Mouse (Mus musculus) megakaryocyte, embryonic 14.5 days (primary cell): ENCODE measurements around the gene Galnt14. TPM values are rescaled to one million over a fixed set of nuclear protein-coding genes. Genes with fewer than 3 reads are reported as not detected.

Experiments
- H3K27me3 ChIP-seq: replicated peaks from 2 replicates; pipeline ENCODE3; 2012; ENCODE audit warnings: inconsistent platforms
- H3K36me3 ChIP-seq: replicated peaks from 2 replicates; pipeline ENCODE3; 2012; ENCODE audit warnings: low read length, inconsistent platforms, mixed read lengths
- H3K4me1 ChIP-seq: 2 replicates; pipeline ENCODE4 v1.6.1; 2012; ENCODE audit warnings: inconsistent platforms
- H3K4me3 ChIP-seq: replicated peaks from 2 replicates; pipeline ENCODE3; 2012; ENCODE audit warnings: moderate library complexity, mild to moderate bottlenecking, inconsistent platforms
- H3K9me3 ChIP-seq: 2 replicates; pipeline ENCODE4 v1.6.1; 2012; ENCODE audit warnings: inconsistent platforms
- FLI1 ChIP-seq: IDR thresholded peaks from 2 replicates; pipeline ENCODE4 v1.6.1; 2012; ENCODE audit warnings: low read length, inconsistent platforms, mixed read lengths
- GATA1 ChIP-seq: IDR thresholded peaks from 3 replicates; pipeline ENCODE4 v1.6.1; 2012; ENCODE audit warnings: mixed read lengths, low read length, inconsistent platforms, borderline replicate concordance
- polyA plus RNA-seq: library from polyadenylated mRNA; stranded (reverse); fragments of >175 nt; gene quantifications from 2 replicates; pipeline ENCODE4 v1.2.3, GENCODE M21; 2012; ENCODE audit warnings: low replicate concordance; ENCODE audit not compliant: insufficient read depth

The Galnt14 gene
- polyA plus RNA-seq, 1 experiment: 0.12 TPM

- Histone ChIP-seq H3K4me3 (no peak overlapping the region), H3K27me3 (no peaks in the 10 kb centered on the region), H3K36me3 (no peaks in the 10 kb centered on the region), H3K4me1 (no peaks in the 10 kb centered on the region), H3K9me3 (no peaks in the 10 kb centered on the region)
- TF ChIP-seq GATA1 (no peak), FLI1 (no peak)
Measured at GRCm38 (mm10) chr17:73477096-73478076, 232.9 kb downstream of the Galnt14 start.

GRCm38 (mm10) chr17:73474371-73474770, 235.9 kb downstream of the Galnt14 start:
- Histone ChIP-seq H3K4me1 (no peaks in the 10 kb centered on the region), H3K36me3 (no peaks in the 10 kb centered on the region), H3K27me3 (no peaks in the 10 kb centered on the region), H3K9me3 (no peaks in the 10 kb centered on the region), H3K4me3 (no peak overlapping the region)
- TF ChIP-seq FLI1 (no peak), GATA1 (no peak)

GRCm38 (mm10) chr17:73473012-73473411, 237.2 kb downstream of the Galnt14 start:
- H3K9me3 ChIP-seq: no peaks in the 10 kb centered on the region
- no peak for TF ChIP-seq GATA1
- TF ChIP-seq FLI1: no peak
- no peaks in the 10 kb centered on the region for H3K27me3 ChIP-seq
- no peaks in the 10 kb centered on the region for H3K4me1 ChIP-seq
- H3K4me3 ChIP-seq: no peak overlapping the region
- H3K36me3 ChIP-seq: no peaks in the 10 kb centered on the region

GRCm38 (mm10) chr17:73460874-73461273, 249.4 kb downstream of the Galnt14 start:
- Histone ChIP-seq H3K4me3 (no peak overlapping the region), H3K27me3 (no peaks in the 10 kb centered on the region), H3K9me3 (no peaks in the 10 kb centered on the region), H3K4me1 (no peaks in the 10 kb centered on the region), H3K36me3 (no peaks in the 10 kb centered on the region)
- TF ChIP-seq GATA1: no peak
- no peak for TF ChIP-seq FLI1

GRCm38 (mm10) chr17:73458741-73459140, 251.5 kb downstream of the Galnt14 start:
- H3K36me3 ChIP-seq: no peaks in the 10 kb centered on the region
- no peaks in the 10 kb centered on the region for H3K9me3 ChIP-seq
- H3K27me3 ChIP-seq: no peaks in the 10 kb centered on the region
- no peak overlapping the region for H3K4me3 ChIP-seq
- no peaks in the 10 kb centered on the region for H3K4me1 ChIP-seq
- TF ChIP-seq GATA1 (no peak), FLI1 (no peak)

- no peaks in the 10 kb centered on the region for H3K9me3 ChIP-seq
Measured at GRCm38 (mm10) chr17:73456551-73456950, 253.7 kb downstream of the Galnt14 start.

GRCm38 (mm10) chr17:73453646-73454045, 256.6 kb downstream of the Galnt14 start:
- TF ChIP-seq FLI1 (no peak), GATA1 (no peak)
- Histone ChIP-seq H3K36me3 (no peaks in the 10 kb centered on the region), H3K4me3 (no peak overlapping the region), H3K9me3 (no peaks in the 10 kb centered on the region), H3K27me3 (no peaks in the 10 kb centered on the region), H3K4me1 (no peaks in the 10 kb centered on the region)

More at GRCm38 (mm10) chr17:73456551-73456950, 253.7 kb downstream of the Galnt14 start:
- TF ChIP-seq GATA1: no peak
- TF ChIP-seq FLI1: no peak
- H3K36me3 ChIP-seq: no peaks in the 10 kb centered on the region
- no peaks in the 10 kb centered on the region for H3K4me1 ChIP-seq
- H3K27me3 ChIP-seq: no peaks in the 10 kb centered on the region
- H3K4me3 ChIP-seq: no peak overlapping the region

GRCm38 (mm10) chr17:73452151-73452760, 258.0 kb downstream of the Galnt14 start:
- Histone ChIP-seq H3K36me3 (no peaks in the 10 kb centered on the region), H3K4me1 (no peaks in the 10 kb centered on the region), H3K27me3 (no peaks in the 10 kb centered on the region), H3K9me3 (no peaks in the 10 kb centered on the region), H3K4me3 (no peak overlapping the region)
- TF ChIP-seq FLI1 (no peak), GATA1 (no peak)

GRCm38 (mm10) chr17:73449104-73449503, 261.1 kb downstream of the Galnt14 start:
- H3K4me3 ChIP-seq: no peak overlapping the region
- no peaks in the 10 kb centered on the region for H3K36me3 ChIP-seq
- no peaks in the 10 kb centered on the region for H3K27me3 ChIP-seq
- H3K4me1 ChIP-seq: no peaks in the 10 kb centered on the region
- TF ChIP-seq GATA1 (no peak), FLI1 (no peak)
- H3K9me3 ChIP-seq: no peaks in the 10 kb centered on the region

Other genes starting within 250 kb of the Galnt14 start
- 10.7 and 22.4 TPM in 2 replicates for gene Ehd3, start 93.7 kb upstream of the Galnt14 start, polyA plus RNA-seq
- gene Xdh, start 239.7 kb upstream of the Galnt14 start, polyA plus RNA-seq: 0.49 and 4.9 TPM in 2 replicates